Mouse (Mus musculus) heart, adult 2 months (tissue): ENCODE results near the gene Alox12b.

Experiments used
- CTCF ChIP-seq: fragments of 200-600 bp; IDR thresholded peaks from 2 replicates; pipeline ENCODE4 v1.8.1; 2022; ENCODE audit warnings: antibody characterized with exemption, mild to moderate bottlenecking, moderate library complexity
- EP300 ChIP-seq: fragments of 200-500 bp; IDR thresholded peaks from 2 replicates; pipeline ENCODE4 v1.6.1; 2011; ENCODE audit warnings: low read depth, low read length, control low read depth; ENCODE audit not compliant: insufficient read depth
- POLR2A ChIP-seq: fragments of 200-500 bp; IDR thresholded peaks from 2 replicates; pipeline ENCODE4 v1.6.1; 2011; ENCODE audit warnings: mild to moderate bottlenecking, low read depth, low read length, control low read depth; ENCODE audit not compliant: insufficient read depth

GRCm38 (mm10) chr11:69185031-69185430 lies 28.2 kb downstream of the Alox12b start:
- no peak for TF ChIP-seq CTCF
- no peak for TF ChIP-seq EP300
- no peak for TF ChIP-seq POLR2A
